Mouse (Mus musculus): ENCODE measurements around the gene Rbfox2.

The Rbfox2 gene

GRCm38 (mm10) chr15:77144960-77145359 lies 161.8 kb downstream of the Rbfox2 start:
- no peak for DNase-seq (ENCODE audit: low spot score)

- no peak for DNase-seq (ENCODE audit: low spot score)
Measured at GRCm38 (mm10) chr15:77142787-77143186, 164.0 kb downstream of the Rbfox2 start.

- no peak for DNase-seq (ENCODE audit: low spot score)
Measured at GRCm38 (mm10) chr15:77142352-77142751, 164.5 kb downstream of the Rbfox2 start.

GRCm38 (mm10) chr15:77141711-77142110 lies 165.1 kb downstream of the Rbfox2 start:
- no peak for DNase-seq (ENCODE audit: low spot score)

- no peak for DNase-seq (ENCODE audit: low spot score)
Measured at GRCm38 (mm10) chr15:77138282-77138681, 168.5 kb downstream of the Rbfox2 start.

- DNase-seq (ENCODE audit: low spot score): no peak
Measured at GRCm38 (mm10) chr15:77134483-77134882, 172.3 kb downstream of the Rbfox2 start.

- no peak for DNase-seq (ENCODE audit: low spot score)
Measured at GRCm38 (mm10) chr15:77129154-77129553, 177.7 kb downstream of the Rbfox2 start.

GRCm38 (mm10) chr15:77127737-77128136 lies 179.1 kb downstream of the Rbfox2 start:
- DNase-seq (ENCODE audit: low spot score): no peak

- no peak for DNase-seq (ENCODE audit: low spot score)
Measured at GRCm38 (mm10) chr15:77126674-77127073, 180.1 kb downstream of the Rbfox2 start.

- no peak for DNase-seq (ENCODE audit: low spot score)
Measured at GRCm38 (mm10) chr15:77124372-77125117, 182.3 kb downstream of the Rbfox2 start.

- no peak for DNase-seq (ENCODE audit: low spot score)
Measured at GRCm38 (mm10) chr15:77122824-77123223, 184.0 kb downstream of the Rbfox2 start.

- DNase-seq (ENCODE audit: low spot score): no peak
Measured at GRCm38 (mm10) chr15:77122208-77122607, 184.6 kb downstream of the Rbfox2 start.

GRCm38 (mm10) chr15:77119666-77120065 lies 187.1 kb downstream of the Rbfox2 start:
- no peak for DNase-seq (ENCODE audit: low spot score)

- DNase-seq (ENCODE audit: low spot score): no peak
Measured at GRCm38 (mm10) chr15:77117209-77117608, 189.6 kb downstream of the Rbfox2 start.

GRCm38 (mm10) chr15:77116139-77116722 lies 190.6 kb downstream of the Rbfox2 start:
- no peak for DNase-seq (ENCODE audit: low spot score)

GRCm38 (mm10) chr15:77115456-77115855 lies 191.3 kb downstream of the Rbfox2 start:
- no peak for DNase-seq (ENCODE audit: low spot score)

- no peak for DNase-seq (ENCODE audit: low spot score)
Measured at GRCm38 (mm10) chr15:77113591-77113990, 193.2 kb downstream of the Rbfox2 start.

- no peak for DNase-seq (ENCODE audit: low spot score)
Measured at GRCm38 (mm10) chr15:77112378-77112777, 194.4 kb downstream of the Rbfox2 start.

- no peak for DNase-seq (ENCODE audit: low spot score)
Measured at GRCm38 (mm10) chr15:77111924-77112323, 194.9 kb downstream of the Rbfox2 start.

GRCm38 (mm10) chr15:77110452-77110851 lies 196.4 kb downstream of the Rbfox2 start:
- DNase-seq (ENCODE audit: low spot score): no peak

GRCm38 (mm10) chr15:77107169-77107908 lies 199.5 kb downstream of the Rbfox2 start:
- no peak for DNase-seq (ENCODE audit: low spot score)

- DNase-seq (ENCODE audit: low spot score): no peak
Measured at GRCm38 (mm10) chr15:77105273-77105672, 201.5 kb downstream of the Rbfox2 start.
